Mouse (Mus musculus) T-helper 17 cell (primary cell): ENCODE results near the gene Atg13.
"Not testable (repeated sequence)": the region's sequence is repeated elsewhere in the genome, so short reads cannot be mapped to it uniquely, and the experiment has no call there.

Experiments used
- in situ Hi-C, 2 experiments: fragments of 300-600 bp; cut with MboI, MseI; formaldehyde crosslinking; loops; 1 replicate in 1 of 2; 2 replicates in 1 of 2; pipeline ENCODE4 v1.15.1; 2025; ENCODE audit warnings: high pct_unique_total_duplicates in 2 of 2

Atg13 gene

GRCm38 (mm10) chr2:91710272-91711234 lies at the start of gene Atg13, which contains the start of gene Harbi1:
Gene Atg13 (minus strand): TSS chr2:91710576.
Gene Harbi1 (plus strand): TSS chr2:91710852.
- in situ Hi-C loops: loop anchor here in 1 of 2 experiments (10.0 kb wide), 1 partner anchor 1166 kb away; no protein-coding TSS in a partner anchor

- in situ Hi-C loops: no loop called here
These were observed 39.5 kb upstream of the Atg13 start for GRCm38 (mm10) chr2:91749811-91750261.

GRCm38 (mm10) chr2:91744686-91745085 lies 34.3 kb upstream of the Atg13 start:
- in situ Hi-C loops: no loop called here

GRCm38 (mm10) chr2:91739586-91739985 lies 29.2 kb upstream of the Atg13 start:
- in situ Hi-C loops: no loop called here

- in situ Hi-C loops: no loop called here
These were observed 24.8 kb upstream of the Atg13 start for GRCm38 (mm10) chr2:91735221-91735620.

GRCm38 (mm10) chr2:91729971-91730821 lies 19.8 kb upstream of the Atg13 start, which contains the start of gene Ambra1:
Gene Ambra1 (plus strand): TSS chr2:91730134.
- in situ Hi-C loops: no loop called here

GRCm38 (mm10) chr2:91729571-91729970 lies 19.2 kb upstream of the Atg13 start:
- in situ Hi-C loops: no loop called here

GRCm38 (mm10) chr2:91727011-91727410 lies 16.6 kb upstream of the Atg13 start:
- in situ Hi-C loops: no loop called here

GRCm38 (mm10) chr2:91725476-91725875 lies 15.1 kb upstream of the Atg13 start:
- in situ Hi-C loops: not testable (repeated sequence)

- in situ Hi-C loops: no loop called here
These were observed 14.3 kb upstream of the Atg13 start for GRCm38 (mm10) chr2:91724716-91725115.

- in situ Hi-C loops: no loop called here
These were observed 13.6 kb upstream of the Atg13 start for GRCm38 (mm10) chr2:91723951-91724350.

GRCm38 (mm10) chr2:91723382-91723781 lies 13.0 kb upstream of the Atg13 start:
- in situ Hi-C loops: no loop called here

GRCm38 (mm10) chr2:91718276-91718675 lies 7.9 kb upstream of the Atg13 start:
- in situ Hi-C loops: loop anchor here in 1 of 2 experiments (10.0 kb wide), 1 partner anchor 1173 kb away; no protein-coding TSS in a partner anchor

- in situ Hi-C loops: loop anchor here in 1 of 2 experiments (10.0 kb wide), 1 partner anchor 1170 kb away; no protein-coding TSS in a partner anchor
These were observed 4.5 kb upstream of the Atg13 start for GRCm38 (mm10) chr2:91714921-91715320.

- in situ Hi-C loops: loop anchor here in 1 of 2 experiments (10.0 kb wide), 1 partner anchor 1167 kb away; no protein-coding TSS in a partner anchor
These were observed 1.0 kb upstream of the Atg13 start for GRCm38 (mm10) chr2:91711256-91711925.

GRCm38 (mm10) chr2:91708361-91708760 lies 2.0 kb downstream of the Atg13 start:
- in situ Hi-C loops: no loop called here

- in situ Hi-C loops: no loop called here
These were observed 3.9 kb downstream of the Atg13 start for GRCm38 (mm10) chr2:91706456-91706855.

- in situ Hi-C loops: no loop called here
These were observed 4.6 kb downstream of the Atg13 start for GRCm38 (mm10) chr2:91705736-91706135.

- in situ Hi-C loops: no loop called here
These were observed 9.0 kb downstream of the Atg13 start for GRCm38 (mm10) chr2:91701366-91701765.

GRCm38 (mm10) chr2:91699225-91699624 lies 11.2 kb downstream of the Atg13 start:
- in situ Hi-C loops: no loop called here

- in situ Hi-C loops: no loop called here
These were observed 14.2 kb downstream of the Atg13 start for GRCm38 (mm10) chr2:91696225-91696590.
